Mouse (Mus musculus): Measurements from ENCODE around the gene Ece1.

The Ece1 gene

DNA sequence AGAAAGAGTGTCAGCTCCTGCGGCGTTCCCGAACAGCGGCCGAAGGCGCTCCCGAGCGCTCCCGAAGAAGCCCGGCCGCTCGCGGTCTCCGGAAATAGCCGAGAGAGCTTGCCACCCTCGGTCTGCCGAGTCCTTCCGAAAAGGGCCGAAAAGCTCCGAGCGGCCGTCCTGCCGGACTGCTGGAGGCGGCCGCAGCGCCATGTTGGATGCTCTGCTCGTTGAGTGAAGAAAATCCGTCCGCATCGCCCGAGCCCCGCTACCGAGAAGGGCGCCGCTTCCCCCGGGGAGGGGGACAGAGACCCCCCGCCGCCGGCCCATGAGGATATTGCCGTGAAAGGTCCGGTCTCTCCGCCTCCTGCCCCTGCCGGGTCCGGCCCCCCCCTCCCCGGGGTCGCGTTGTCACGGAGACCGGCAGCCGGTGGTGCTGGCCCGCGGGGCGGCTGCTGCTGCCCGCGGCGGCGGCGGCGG lies 131.3 kb downstream of the Ece1 start:
- DNase-seq = peak; percentile 100

DNA sequence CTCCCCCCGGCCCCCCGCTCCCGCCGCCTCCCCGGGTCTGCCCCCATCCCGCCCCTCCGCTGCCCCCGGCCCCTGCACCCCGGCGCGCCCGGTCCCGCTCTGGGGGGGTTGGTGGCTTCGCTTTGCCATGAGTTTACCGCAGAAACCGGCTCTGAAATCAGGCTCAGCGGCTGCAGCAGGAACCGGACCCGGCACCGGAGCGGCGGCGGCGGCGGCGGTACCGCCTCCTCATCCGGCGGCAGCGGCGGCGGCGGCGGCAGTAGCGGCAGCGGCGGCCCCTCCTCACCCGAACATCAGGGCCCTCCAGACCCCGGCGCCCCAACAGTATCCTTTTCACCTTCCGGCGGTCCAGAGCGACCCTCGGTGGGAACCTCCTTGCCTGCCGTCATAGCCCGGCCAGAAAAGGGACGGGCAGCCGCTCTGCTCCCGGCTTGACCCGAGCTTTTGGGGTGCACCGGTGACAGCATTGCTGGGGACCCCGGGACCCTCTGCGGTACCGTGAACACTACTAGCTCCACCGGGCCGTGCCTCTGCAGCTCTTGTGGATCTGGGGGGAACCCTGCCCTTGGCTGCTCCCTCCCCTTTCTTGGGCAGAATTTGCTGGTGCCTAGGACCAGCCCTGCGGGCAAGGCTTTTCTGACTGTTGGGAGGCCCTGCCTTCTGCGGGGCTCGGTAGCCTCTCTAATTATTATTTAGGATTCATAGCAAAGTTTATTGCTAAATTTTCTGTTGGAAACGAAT lies 132.0 kb downstream of the Ece1 start:
- peak; percentile 57 for DNase-seq

DNA sequence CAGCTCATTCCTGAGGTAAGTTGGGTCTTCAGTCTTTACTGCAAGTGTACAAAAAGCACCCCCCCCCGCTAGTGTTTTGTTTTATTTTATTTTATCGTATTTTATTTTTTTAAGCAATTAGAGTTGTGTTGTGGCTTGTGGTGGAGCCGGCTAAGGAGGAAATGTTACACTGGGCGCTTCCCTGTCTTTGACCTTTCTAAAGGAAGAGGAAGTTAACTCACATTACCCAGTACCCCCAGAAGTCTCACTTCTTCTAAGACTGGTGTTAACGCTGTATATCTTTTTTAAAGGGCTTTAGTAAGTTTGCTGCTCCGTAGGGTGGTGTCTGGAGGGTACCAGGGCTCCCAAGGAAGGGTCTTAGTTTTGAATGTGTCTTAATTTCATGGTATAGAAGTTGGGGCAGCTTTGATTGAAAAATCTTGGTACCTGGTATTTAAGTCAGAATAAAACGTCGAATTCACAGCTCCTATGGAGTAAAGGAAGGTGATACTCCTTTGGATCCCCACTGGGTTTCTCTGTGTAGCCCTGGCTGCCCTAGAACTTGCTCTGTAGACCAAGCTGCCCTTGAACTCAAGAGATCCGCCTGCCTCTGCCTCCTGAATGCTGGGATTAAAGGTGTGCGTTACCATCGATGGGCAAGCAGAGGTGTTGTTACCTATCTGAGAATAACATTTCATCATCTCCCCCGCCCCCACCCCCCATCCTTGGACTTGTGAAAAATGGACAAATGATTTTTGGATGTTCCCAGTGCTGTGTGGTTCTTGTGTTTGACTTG lies 132.7 kb downstream of the Ece1 start:
- no peak for DNase-seq

DNA sequence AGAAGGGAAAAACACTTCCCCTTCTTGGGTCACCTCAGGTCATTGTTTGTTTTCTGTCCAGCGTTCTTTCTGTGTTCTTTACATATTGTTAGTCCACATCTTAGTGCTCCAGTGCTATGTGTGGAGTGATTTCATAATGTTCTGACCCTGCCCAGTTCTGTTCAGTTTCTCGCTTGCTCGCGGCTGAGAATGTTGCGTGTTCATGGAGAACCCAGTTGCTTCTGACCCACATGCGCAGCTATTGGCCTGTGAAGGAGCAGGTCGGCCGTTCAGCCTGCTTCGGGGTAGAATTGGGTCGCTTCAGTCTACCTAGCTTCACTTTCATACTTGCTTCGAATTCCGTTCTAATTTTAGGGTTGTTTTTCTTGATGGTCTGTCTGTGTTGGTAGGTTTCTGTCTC lies 133.4 kb downstream of the Ece1 start:
- DNase-seq = no peak

DNA sequence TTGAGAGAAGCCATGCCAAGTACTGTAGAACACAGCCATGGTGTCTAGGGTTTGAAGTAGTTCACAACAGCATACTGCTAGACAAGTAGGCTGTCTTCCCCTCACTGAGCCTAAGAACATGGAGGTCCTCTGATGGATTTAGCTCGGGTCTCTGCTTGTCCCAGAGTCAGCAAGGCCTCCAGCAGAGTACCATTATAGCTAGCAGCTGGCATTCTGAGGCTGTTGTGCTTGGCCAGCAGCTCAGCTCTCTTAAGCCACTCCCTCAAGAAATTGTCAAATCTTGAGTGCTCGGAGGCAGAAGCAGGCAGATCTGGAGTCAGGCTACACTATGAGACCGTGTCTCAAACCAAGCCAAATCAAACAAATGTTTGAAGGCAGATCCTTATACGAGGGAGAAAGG lies 136.2 kb downstream of the Ece1 start:
- no peak for DNase-seq

DNA sequence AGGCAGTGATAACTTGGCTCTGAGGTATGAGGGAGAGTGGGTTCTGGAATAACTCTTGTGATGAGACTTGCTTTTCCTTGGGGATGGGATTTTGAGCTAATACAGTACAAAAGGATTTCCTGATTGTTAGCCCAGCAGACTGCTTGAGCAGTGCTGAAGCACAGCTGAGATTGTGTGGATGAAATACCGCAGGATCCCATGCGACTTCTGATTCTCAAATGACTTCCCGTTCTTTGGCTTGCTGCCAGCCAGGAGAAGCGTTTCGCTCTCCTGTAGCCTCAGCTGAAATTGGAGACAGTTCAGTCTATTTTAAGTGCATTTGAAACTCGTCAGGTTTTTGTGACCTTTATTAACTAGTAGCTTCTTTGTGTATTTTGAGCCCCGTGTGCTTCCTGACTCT lies 138.6 kb downstream of the Ece1 start:
- peak; percentile 53 for DNase-seq

DNA sequence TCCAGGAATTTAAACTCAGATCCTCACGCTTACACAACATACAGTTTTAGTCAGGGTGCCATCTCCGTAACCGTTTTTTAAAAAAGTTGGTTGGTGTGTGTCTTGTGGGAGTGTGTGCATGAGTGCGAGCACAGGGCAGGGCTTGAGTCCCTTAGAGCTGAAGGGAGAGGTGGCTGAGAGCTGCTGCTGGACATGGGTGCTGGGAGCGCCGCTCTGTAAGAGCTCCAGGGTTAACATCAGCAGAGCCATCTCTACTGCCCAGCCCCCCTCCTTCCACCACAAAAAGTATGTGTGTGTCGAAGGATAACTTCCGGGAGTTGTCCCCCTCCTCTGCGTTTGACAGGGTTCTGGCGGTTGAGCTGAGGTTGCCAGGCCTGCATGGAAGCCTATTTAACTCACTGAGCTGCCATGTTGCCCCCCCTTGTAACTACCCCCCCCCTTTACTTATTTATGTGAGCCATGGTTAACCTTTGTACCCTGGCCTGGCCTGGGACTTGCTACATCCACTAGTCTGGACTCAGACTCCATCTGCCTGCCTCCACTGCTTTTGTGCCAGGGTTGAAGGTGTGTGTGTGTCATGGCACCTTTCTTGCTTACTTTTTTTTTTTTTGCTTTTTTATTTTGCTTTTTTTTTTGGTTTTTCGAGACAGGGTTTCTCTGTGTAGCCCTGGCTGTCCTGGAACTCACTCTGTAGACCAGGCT lies 142.0 kb downstream of the Ece1 start:
- no peak for DNase-seq

DNA sequence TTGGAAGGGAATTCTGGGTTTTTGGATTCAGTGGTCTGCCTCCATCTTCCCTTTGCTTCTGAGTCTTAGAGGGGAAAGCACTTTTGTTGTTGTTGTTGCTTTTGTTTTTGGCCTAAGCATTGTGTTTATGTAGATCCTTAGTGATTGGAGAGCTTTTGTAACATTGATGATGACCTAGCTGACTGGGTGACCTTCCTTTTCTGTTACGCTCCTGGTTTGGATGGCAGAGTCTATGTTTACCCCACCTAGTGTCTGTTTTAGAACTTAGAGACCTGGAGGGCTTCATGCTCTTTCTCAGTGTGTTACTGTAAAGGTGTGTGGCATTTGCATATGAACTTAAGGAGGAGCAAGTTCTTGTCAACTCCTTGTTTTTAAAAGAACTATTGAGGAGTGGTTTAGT lies 143.7 kb downstream of the Ece1 start:
- no peak for DNase-seq

DNA sequence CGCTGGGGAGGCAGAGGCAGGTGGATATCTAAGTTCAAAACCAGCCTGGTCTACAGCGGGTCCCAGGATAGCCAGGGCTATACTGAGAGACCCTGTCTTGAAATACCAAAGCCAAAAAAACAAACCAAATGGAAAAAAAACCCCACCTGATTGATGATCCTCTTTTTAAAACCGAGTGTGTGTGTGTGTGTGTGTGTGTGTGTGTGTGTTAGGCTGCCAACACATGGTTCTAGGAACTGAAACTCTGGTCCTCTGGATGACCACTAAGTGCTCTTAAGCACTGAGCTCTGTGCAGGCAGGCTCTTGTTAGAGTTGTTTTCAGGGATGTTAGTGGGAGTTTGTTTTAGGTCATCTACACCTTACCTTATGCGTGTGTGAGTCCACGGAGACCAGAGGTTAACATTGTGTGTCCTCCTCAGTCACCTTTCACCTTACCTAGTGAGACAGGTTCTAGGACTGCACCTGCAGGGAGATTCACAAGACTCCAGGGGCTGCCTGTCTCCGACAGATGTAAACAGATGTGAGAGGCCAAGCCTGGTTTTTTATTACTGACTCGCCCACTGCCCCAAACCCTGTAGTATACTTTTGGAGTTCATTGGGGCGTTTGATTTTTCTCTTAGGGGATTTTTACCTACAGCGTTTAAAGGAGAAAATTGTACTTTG lies 145.0 kb downstream of the Ece1 start:
- DNase-seq = no peak

DNA sequence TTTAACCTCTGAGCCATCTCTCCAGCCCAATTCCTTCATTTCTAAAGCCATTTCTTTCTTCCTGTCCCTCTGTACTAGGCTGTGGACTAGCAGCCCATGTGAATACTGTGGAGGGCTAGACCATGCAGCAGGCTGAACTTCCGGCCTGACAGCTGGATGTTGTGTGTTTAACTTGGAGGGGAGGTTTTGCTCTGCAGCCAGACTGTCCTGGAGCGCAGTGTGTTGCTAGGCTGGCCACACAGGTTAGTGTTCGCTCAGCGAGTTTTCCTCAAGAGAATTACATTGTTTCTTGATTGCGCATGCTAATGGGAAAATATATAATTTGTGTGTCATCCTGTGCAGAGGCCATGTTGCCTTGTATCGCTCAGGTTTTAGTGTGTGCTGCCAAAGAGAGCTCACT lies 146.6 kb downstream of the Ece1 start:
- no peak for DNase-seq

DNA sequence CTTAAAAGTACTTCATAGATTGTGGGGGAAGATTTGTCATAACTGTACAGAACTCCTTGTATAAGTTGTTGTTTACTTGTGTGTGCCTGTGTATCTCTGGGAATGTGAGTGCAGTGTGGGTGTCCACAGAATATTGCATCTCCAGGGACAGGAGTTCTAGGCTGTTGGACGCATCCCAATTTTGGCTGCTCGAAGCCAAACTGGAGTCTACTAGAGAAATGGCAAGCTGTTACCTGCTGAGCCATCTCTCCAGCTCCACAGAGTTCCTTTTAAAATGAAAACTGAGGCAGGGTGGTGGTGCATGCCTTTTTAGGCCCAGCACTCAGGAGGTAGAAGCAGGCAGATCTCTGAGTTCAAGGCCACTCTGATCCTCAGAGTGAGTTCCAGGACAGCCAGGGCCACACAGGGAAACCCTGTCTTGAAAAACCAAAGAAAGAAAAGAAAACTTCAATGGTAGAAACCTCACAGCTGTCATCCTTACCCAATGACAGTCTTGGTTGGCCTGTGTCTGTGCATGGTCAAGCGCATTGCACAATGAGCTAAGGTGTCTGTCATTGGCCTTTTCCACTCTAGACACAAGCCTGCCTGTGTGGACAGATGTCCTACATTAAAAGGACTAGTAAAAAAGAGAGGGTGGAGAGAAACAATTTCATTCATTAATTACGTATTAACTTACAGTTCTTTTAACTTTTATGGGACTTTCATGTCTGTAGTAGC lies 147.9 kb downstream of the Ece1 start:
- no peak for DNase-seq

DNA sequence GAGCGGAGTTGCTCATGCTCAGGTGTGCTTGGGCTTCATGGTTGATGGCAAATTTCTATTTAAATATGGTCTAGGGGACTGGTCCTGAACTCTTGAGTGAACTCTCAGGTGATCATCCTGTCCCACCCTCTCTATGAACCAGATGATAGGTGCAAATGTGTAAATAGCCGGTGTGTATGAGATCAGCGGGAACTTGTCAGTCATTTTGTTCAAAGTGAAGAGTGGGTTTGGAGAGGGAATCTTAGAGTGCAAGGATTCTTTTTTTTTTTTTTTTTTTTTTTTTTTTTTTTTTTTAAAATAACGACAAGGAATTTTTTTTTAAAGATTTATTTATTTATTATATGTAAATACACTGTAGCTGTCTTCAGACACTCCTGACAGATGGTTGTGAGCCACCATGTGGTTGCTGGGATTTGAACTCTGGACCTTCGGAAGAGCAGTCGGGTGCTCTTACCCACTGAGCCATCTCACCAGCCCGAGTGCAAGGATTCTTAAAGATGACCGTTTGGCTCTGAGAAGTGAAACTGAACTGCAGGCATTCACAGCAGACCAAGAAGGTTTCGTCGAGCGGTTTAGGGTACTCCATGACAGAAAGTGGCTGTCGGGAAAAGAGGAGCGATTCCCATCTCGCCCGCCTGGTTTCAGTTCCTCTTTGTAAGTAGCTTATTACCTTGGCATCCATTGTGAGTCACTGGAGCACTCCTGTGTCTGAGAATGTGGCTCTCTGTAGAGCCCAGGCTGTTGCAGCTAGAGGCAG lies 151.9 kb downstream of the Ece1 start:
- DNase-seq = no peak
